Mouse (Mus musculus) erythroblast, embryonic 14.5 days (primary cell): ENCODE results near the gene Emx2.

ENCODE experiments used
- GATA1 ChIP-seq: IDR thresholded peaks from 2 replicates; pipeline ENCODE4 v1.6.1; 2012; ENCODE audit warnings: low read length, inconsistent platforms, mixed read lengths
- TAL1 ChIP-seq: IDR thresholded peaks from 3 replicates; pipeline ENCODE4 v1.6.1; 2012; ENCODE audit warnings: low read length, inconsistent platforms, mixed read lengths

GRCm38 (mm10) chr19:59472844-59473243, 14.7 kb downstream of the Emx2 start:
- TF ChIP-seq GATA1 (no peak), TAL1 (no peak)
